Mouse (Mus musculus) MEL (cell line): Measurements from ENCODE around the gene Rufy3. TPM values are rescaled to one million over a fixed set of nuclear protein-coding genes. Genes with fewer than 3 reads are reported as not detected.

Experiments used
- DNase-seq: peaks from one replicate; pipeline ENCODE4 v3.0.0; 2011; ENCODE audit warnings: low read depth, low spot score
- H3K27ac ChIP-seq: 2 replicates; pipeline ENCODE4 v1.5.1; 2012; ENCODE audit warnings: low read depth, mild to moderate bottlenecking, control low read depth, low read length, moderate library complexity; ENCODE audit not compliant: control insufficient read depth
- H3K27me3 ChIP-seq, 2 experiments: fragments of 150-350 bp in 1 of 2; sonication (generic) in 1 of 2; 2 replicates each; pipeline ENCODE4 v1.6.1; 2012; ENCODE audit warnings: low read length in 2 of 2, mild to moderate bottlenecking in 2 of 2, improper control_type of control experiment in 1 of 2, moderate library complexity in 1 of 2; ENCODE audit not compliant: insufficient read depth in 2 of 2, control insufficient read depth in 1 of 2
- H3K36me3 ChIP-seq, 2 experiments: 2 replicates each; pipeline ENCODE4 v1.6.1; 2012 to 2014; ENCODE audit warnings: low read length in 2 of 2, improper control_type of control experiment in 1 of 2, inconsistent platforms in 1 of 2, mild to moderate bottlenecking in 1 of 2; ENCODE audit not compliant: insufficient read depth in 2 of 2, control insufficient read depth in 1 of 2
- H3K4me1 ChIP-seq, 2 experiments: fragments of 150-350 bp in 1 of 2; sonication (generic) in 1 of 2; 2 replicates each; pipeline ENCODE4 v1.6.1; 2012; ENCODE audit warnings: low read length in 2 of 2, improper control_type of control experiment in 1 of 2, mild to moderate bottlenecking in 1 of 2; ENCODE audit not compliant: insufficient read depth in 2 of 2, control insufficient read depth in 1 of 2
- H3K4me3 ChIP-seq, 2 experiments: fragments of 150-350 bp in 1 of 2; sonication (generic) in 1 of 2; 2 replicates each; pipeline ENCODE4 v1.5.1; 2012; ENCODE audit warnings: low read depth in 2 of 2, low read length in 2 of 2, mild to moderate bottlenecking in 2 of 2, moderate library complexity in 2 of 2, control low read depth in 1 of 2, improper control_type of control experiment in 1 of 2; ENCODE audit not compliant: control insufficient read depth in 1 of 2, insufficient read depth in 1 of 2
- H3K79me2 ChIP-seq: 2 replicates; pipeline ENCODE4 v1.6.1; 2012; ENCODE audit warnings: mild to moderate bottlenecking, low read length, moderate library complexity; ENCODE audit not compliant: control insufficient read depth, poor library complexity, insufficient read depth
- H3K9ac ChIP-seq: 2 replicates; pipeline ENCODE4 v1.6.1; 2012; ENCODE audit warnings: low read depth, mild to moderate bottlenecking, control low read depth, low read length, moderate library complexity; ENCODE audit not compliant: control insufficient read depth, poor library complexity, severe bottlenecking
- H3K9me3 ChIP-seq: fragments of 150-350 bp; sonication (generic); replicated peaks from 2 replicates; pipeline ENCODE4 v1.6.1; 2012; ENCODE audit warnings: mild to moderate bottlenecking, low read length, improper control_type of control experiment, moderate library complexity; ENCODE audit not compliant: insufficient read depth
- BHLHE40 ChIP-seq: IDR thresholded peaks from 2 replicates; pipeline ENCODE4 v1.6.1; 2012; ENCODE audit warnings: low read depth, mild to moderate bottlenecking, inconsistent platforms, low read length, improper control_type of control experiment, borderline replicate concordance
- CHD1 ChIP-seq: IDR thresholded peaks from 2 replicates; pipeline ENCODE4 v1.6.1; 2012; ENCODE audit warnings: low read depth, mild to moderate bottlenecking, inconsistent platforms, low read length, improper control_type of control experiment
- CHD2 ChIP-seq: IDR thresholded peaks from 2 replicates; pipeline ENCODE4 v1.6.1; 2011; ENCODE audit warnings: low read length, improper control_type of control experiment
- CTCF ChIP-seq, 3 experiments: IDR thresholded peaks in 2 of 3; conservative IDR thresholded peaks in 1 of 3; 2 replicates each; pipeline ENCODE4 v1.5.1; 2011 to 2012; ENCODE audit warnings: low read length in 3 of 3, low read depth in 2 of 3, mild to moderate bottlenecking in 2 of 3, improper control_type of control experiment in 1 of 3, inconsistent platforms in 1 of 3, mixed read lengths in 1 of 3, moderate library complexity in 1 of 3; ENCODE audit not compliant: control insufficient read depth in 1 of 3, insufficient read depth in 1 of 3, poor library complexity in 1 of 3, severe bottlenecking in 1 of 3
- E2F4 ChIP-seq: IDR thresholded peaks from 2 replicates; pipeline ENCODE4 v1.6.1; 2011; ENCODE audit warnings: low read depth, low read length, improper control_type of control experiment, borderline replicate concordance
- ELF1 ChIP-seq: IDR thresholded peaks from 2 replicates; pipeline ENCODE4 v1.6.1; 2014; ENCODE audit warnings: low read depth, mild to moderate bottlenecking, inconsistent platforms, low read length, improper control_type of control experiment, moderate library complexity
- GATA1 ChIP-seq: IDR thresholded peaks from 2 replicates; pipeline ENCODE4 v1.6.1; 2011; ENCODE audit warnings: low read depth, low read length, improper control_type of control experiment
- MXI1 ChIP-seq: IDR thresholded peaks from 2 replicates; pipeline ENCODE4 v1.6.1; 2011; ENCODE audit warnings: mild to moderate bottlenecking, low read depth, low read length, improper control_type of control experiment
- RAD21 ChIP-seq: IDR thresholded peaks from 2 replicates; pipeline ENCODE4 v1.6.1; 2011; ENCODE audit warnings: mild to moderate bottlenecking, low read depth, low read length, improper control_type of control experiment
- RCOR1 ChIP-seq: IDR thresholded peaks from 2 replicates; pipeline ENCODE4 v1.6.1; 2012; ENCODE audit warnings: low read depth, mild to moderate bottlenecking, inconsistent platforms, low read length, improper control_type of control experiment
- SMC3 ChIP-seq: IDR thresholded peaks from 2 replicates; pipeline ENCODE4 v1.6.1; 2011; ENCODE audit warnings: low read depth, low read length, improper control_type of control experiment
- TBP ChIP-seq: IDR thresholded peaks from 2 replicates; pipeline ENCODE4 v1.8.0; 2011; ENCODE audit warnings: low read depth, low read length, improper control_type of control experiment
- TCF12 ChIP-seq: IDR thresholded peaks from 2 replicates; pipeline ENCODE4 v1.6.1; 2014; ENCODE audit warnings: low read depth, mild to moderate bottlenecking, inconsistent platforms, low read length, improper control_type of control experiment, moderate library complexity
- USF1 ChIP-seq: IDR thresholded peaks from 2 replicates; pipeline ENCODE4 v1.6.1; 2014; ENCODE audit warnings: low read depth, mild to moderate bottlenecking, inconsistent platforms, low read length, improper control_type of control experiment, moderate library complexity
- ZC3H11A ChIP-seq: IDR thresholded peaks from 2 replicates; pipeline ENCODE4 v1.6.1; 2012; ENCODE audit warnings: low read depth, mild to moderate bottlenecking, inconsistent platforms, low read length, improper control_type of control experiment
- ZMIZ1 ChIP-seq: IDR thresholded peaks from 2 replicates; pipeline ENCODE4 v1.6.1; 2012; ENCODE audit warnings: low read depth, mild to moderate bottlenecking, inconsistent platforms, low read length, improper control_type of control experiment, moderate library complexity
- ZNF384 ChIP-seq: IDR thresholded peaks from 2 replicates; pipeline ENCODE4 v1.6.1; 2012; ENCODE audit warnings: low read depth, mild to moderate bottlenecking, inconsistent platforms, low read length, improper control_type of control experiment
- polyA plus RNA-seq, 2 experiments: library from polyadenylated mRNA; stranded (reverse) in 1 of 2; unstranded in 1 of 2; fragments of >175 nt in 1 of 2; fragments of >200 nt in 1 of 2; gene quantifications; 2 replicates each; pipeline versions ENCODE4 v1.2.1 to v1.2.4; 2012; ENCODE audit warnings: low replicate concordance in 2 of 2, low read depth in 1 of 2; ENCODE audit not compliant: insufficient read length in 2 of 2, insufficient read depth in 1 of 2, missing spikeins in 1 of 2
- total RNA-seq: library from RNA; depleted of rRNA; stranded (reverse); fragments of 300-350 nt; gene quantifications from 2 replicates; pipeline ENCODE4 v1.2.3, GENCODE M21; 2012

The Rufy3 gene
- total and polyA plus RNA-seq, 3 experiments = 3.2 to 5.7 TPM; not detected in 1

GRCm38 (mm10) chr5:88583271-88584031 is 18.6 kb downstream of the Rufy3 start:
- DNase-seq = no peak
- Histone ChIP-seq H3K9ac (no peak overlapping the region), H3K36me3 (peaks cover 0 to 13% of the 10 kb centered on the region in 2 experiments; a peak in 2 of 4 replicates), H3K4me1 (peaks cover 4 to 18% of the 10 kb centered on the region in 2 experiments), H3K9me3 (no peaks in the 10 kb centered on the region), H3K27me3 (no peaks in the 10 kb centered on the region), H3K27ac (no peak overlapping the region), H3K79me2 (no peaks in the 10 kb centered on the region), H3K4me3 (no peak overlapping the region)
- no peak for TF ChIP-seq USF1
- TF ChIP-seq CHD2 = no peak
- no peak for TF ChIP-seq ZC3H11A
- no peak for TF ChIP-seq MXI1
- TF ChIP-seq ZMIZ1 = no peak
- no peak for TF ChIP-seq RAD21
- no peak for TF ChIP-seq GATA1
- no peak for TF ChIP-seq E2F4
- no peak for TF ChIP-seq RCOR1
- no peak for TF ChIP-seq TBP
- TF ChIP-seq ELF1 = no peak
- TF ChIP-seq ZNF384 = no peak
- TF ChIP-seq CHD1 = no peak
- no peak for TF ChIP-seq SMC3

- no peak overlapping the region for H3K27ac ChIP-seq
- peaks cover 4 to 18% of the 10 kb centered on the region in 2 experiments for H3K4me1 ChIP-seq
- no peak overlapping the region for H3K4me3 ChIP-seq
- no peak for DNase-seq
- peaks cover 0 to 13% of the 10 kb centered on the region in 2 experiments; a peak in 2 of 4 replicates for H3K36me3 ChIP-seq
- no peaks in the 10 kb centered on the region for H3K9me3 ChIP-seq
- H3K79me2 ChIP-seq = no peaks in the 10 kb centered on the region
- no peaks in the 10 kb centered on the region for H3K27me3 ChIP-seq
- no peak overlapping the region for H3K9ac ChIP-seq
- TF ChIP-seq CTCF (IDR thresholded peaks at IDR 0.05 in 2 of 3, conservative IDR thresholded peaks at IDR 0.05 in 1 of 3; ENCODE audit: control insufficient read depth in 1 of 3, insufficient read depth in 1 of 3, low read depth in 2 of 3, low read length in 3 of 3, poor library complexity in 1 of 3, severe bottlenecking in 1 of 3) (no peak), SMC3 (no peak), TCF12 (no peak), BHLHE40 (no peak)
These were observed 19.2 kb downstream of the Rufy3 start for GRCm38 (mm10) chr5:88584061-88584460.
